Comparison of ENCODE assay signal across 8 mouse cellular contexts in the genomic region with DNA sequence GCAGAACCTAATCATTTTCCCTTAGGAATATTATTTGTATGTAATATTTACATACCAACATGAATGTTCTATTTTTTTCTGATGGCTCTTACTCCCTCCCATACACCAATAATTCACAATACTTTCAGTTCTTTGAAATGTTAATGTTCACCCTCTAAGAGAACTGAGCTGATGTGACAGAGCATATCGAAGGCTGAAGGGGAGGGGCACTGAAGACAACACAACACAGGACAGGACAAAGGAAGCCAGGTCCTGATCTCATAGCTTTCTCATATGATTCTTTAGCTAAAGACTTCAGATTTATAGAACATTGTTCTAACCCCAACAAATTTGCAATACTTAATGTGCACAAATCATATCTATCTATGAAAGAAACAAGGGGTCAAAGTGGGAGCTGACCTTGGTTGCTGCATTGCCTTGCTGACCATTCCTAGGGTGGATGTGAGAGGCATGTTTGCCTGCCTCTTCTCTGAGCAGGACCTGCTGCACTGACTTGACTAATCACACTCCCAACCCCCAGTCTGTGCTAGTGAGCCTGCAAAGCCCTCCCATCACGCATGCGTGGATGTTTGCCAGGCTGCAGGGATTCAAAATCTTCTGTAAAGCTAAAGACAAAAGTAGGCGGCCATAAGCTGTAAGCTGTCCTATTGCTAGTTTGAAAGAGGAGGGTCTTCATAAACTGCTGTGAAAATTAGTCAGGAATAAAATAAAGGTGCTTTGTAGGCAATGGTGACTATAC. TPM values are rescaled to one million over a fixed set of nuclear protein-coding genes. Genes with fewer than 3 reads are reported as not detected.
DNase-seq lines count a peak whose midpoint lies in the region; ATAC-seq and TF ChIP-seq lines count a peak whose summit lies in the region.

A gene (minus strand): TSS at position 478 of the 739 bp plus-strand sequence.

- H3K9me3 ChIP-seq in liver, embryonic 11.5 days (ENCODE audit: control insufficient read depth, low read length) = no peaks in the 10 kb centered on the region
- no peaks in the 10 kb centered on the region for H3K9me3 ChIP-seq in liver, postnatal 0 days (ENCODE audit: low read length)
- no peaks in the 10 kb centered on the region for H3K9me3 ChIP-seq in heart, embryonic 11.5 days (replicated peaks; ENCODE audit: control insufficient read depth, low read length)

- TF ChIP-seq EP300 in liver, postnatal 0 days (IDR thresholded peaks at IDR 0.05; ENCODE audit: low read depth) = no peak

- intact Hi-C loops in left cerebral cortex, adult 2 months (cut with DNase I) = no loop called here

- no peak for DNase-seq in liver, embryonic 11.5 days (ENCODE audit: low spot score)
- no peak for DNase-seq in liver, postnatal 0 days
- DNase-seq in left cerebral cortex, adult 2 months (ENCODE audit: extremely low spot score in 1 of 2, low spot score in 2 of 2) = peak in 1 of 2 experiments; percentile 13
- DNase-seq in retina, adult 2 months (ENCODE audit: low read depth, low spot score) = peak; percentile 38
- DNase-seq in adipocyte (ENCODE audit: low spot score) = no peak
- DNase-seq in thymus, adult 18-20 months = no peak

- no peaks in the 10 kb centered on the region for H3K36me3 ChIP-seq in liver, embryonic 11.5 days (ENCODE audit: control insufficient read depth, insufficient read depth, low read length)
- H3K36me3 ChIP-seq in liver, postnatal 0 days (replicated peaks; ENCODE audit: insufficient read depth, low read length) = no peaks in the 10 kb centered on the region
- H3K36me3 ChIP-seq in heart, embryonic 11.5 days (ENCODE audit: control insufficient read depth, insufficient read depth, low read length) = no peaks in the 10 kb centered on the region

- no peak within 1 kb of the TSS for H3K27ac ChIP-seq in liver, embryonic 11.5 days (ENCODE audit: low read depth, low read length)
- no peak within 1 kb of the TSS for H3K27ac ChIP-seq in liver, postnatal 0 days (ENCODE audit: low read depth)
- no peak within 1 kb of the TSS for H3K27ac ChIP-seq in cortical plate, adult 2 months (ENCODE audit: insufficient read depth, low read length)
- H3K27ac ChIP-seq in heart, embryonic 11.5 days (ENCODE audit: low read depth, low read length) = no peak within 1 kb of the TSS
- H3K27ac ChIP-seq in left cerebral cortex, adult 2 months = no peak within 1 kb of the TSS

- 57% methylated on average over 4 of the region's 4 CpGs for WGBS in liver, embryonic 11.5 days
- 57% methylated on average over 4 of the region's 4 CpGs for WGBS in liver, postnatal 0 days (ENCODE audit: insufficient replicate concordance)
- WGBS in heart, embryonic 11.5 days (ENCODE audit: insufficient replicate concordance) = 47% methylated on average over 4 of the region's 4 CpGs

- H3K4me2 ChIP-seq in liver, embryonic 11.5 days = no peak within 1 kb of the TSS
- no peak within 1 kb of the TSS for H3K4me2 ChIP-seq in liver, postnatal 0 days (ENCODE audit: low read depth, low read length)
- no peak within 1 kb of the TSS for H3K4me2 ChIP-seq in heart, embryonic 11.5 days

- TF ChIP-seq POLR2A in cortical plate, adult 2 months (IDR thresholded peaks at IDR 0.05; ENCODE audit: extremely low read depth, insufficient read depth, low read length) = no peak

- H3K27me3 ChIP-seq in liver, embryonic 11.5 days (replicated peaks; ENCODE audit: control insufficient read depth, insufficient read depth, low read length) = no peaks in the 10 kb centered on the region
- no peaks in the 10 kb centered on the region for H3K27me3 ChIP-seq in liver, postnatal 0 days (ENCODE audit: insufficient read depth, low read length)
- H3K27me3 ChIP-seq in heart, embryonic 11.5 days (ENCODE audit: control insufficient read depth, insufficient read depth, low read length) = no peaks in the 10 kb centered on the region

- no peak within 1 kb of the TSS for H3K4me3 ChIP-seq in liver, embryonic 11.5 days (ENCODE audit: low read depth, low read length)
- no peak within 1 kb of the TSS for H3K4me3 ChIP-seq in liver, postnatal 0 days (ENCODE audit: low read depth, low read length)
- no peak within 1 kb of the TSS for H3K4me3 ChIP-seq in cortical plate, adult 2 months (ENCODE audit: insufficient read depth, low read length)
- H3K4me3 ChIP-seq in heart, embryonic 11.5 days (ENCODE audit: low read depth, low read length) = no peak within 1 kb of the TSS
- no peak within 1 kb of the TSS for H3K4me3 ChIP-seq in left cerebral cortex, adult 2 months

- no peak for TF ChIP-seq CTCF in liver, postnatal 0 days (IDR thresholded peaks at IDR 0.05; ENCODE audit: low read depth)
- no peak for TF ChIP-seq CTCF in cortical plate, adult 2 months (IDR thresholded peaks at IDR 0.05; ENCODE audit: extremely low read depth, insufficient read depth, low read length)
- no peak for TF ChIP-seq CTCF in left cerebral cortex, adult 2 months (IDR thresholded peaks at IDR 0.05)

- H3K4me1 ChIP-seq in liver, embryonic 11.5 days (replicated peaks; ENCODE audit: control insufficient read depth, insufficient read depth, low read length) = no peaks in the 10 kb centered on the region
- H3K4me1 ChIP-seq in liver, postnatal 0 days (ENCODE audit: insufficient read depth) = no peaks in the 10 kb centered on the region
- no peaks in the 10 kb centered on the region for H3K4me1 ChIP-seq in cortical plate, adult 2 months (ENCODE audit: control insufficient read depth, insufficient read depth, low read length)
- no peaks in the 10 kb centered on the region for H3K4me1 ChIP-seq in heart, embryonic 11.5 days (ENCODE audit: control insufficient read depth, insufficient read depth, low read length)

- no peak within 1 kb of the TSS for H3K9ac ChIP-seq in liver, embryonic 11.5 days (ENCODE audit: low read depth, low read length)
- H3K9ac ChIP-seq in liver, postnatal 0 days (replicated peaks) = no peak within 1 kb of the TSS
- no peak within 1 kb of the TSS for H3K9ac ChIP-seq in heart, embryonic 11.5 days (ENCODE audit: low read depth, low read length)

- no peak for ATAC-seq in liver, embryonic 11.5 days (replicated peaks; ENCODE audit: low FRiP score)
- ATAC-seq in liver, postnatal 0 days = no peak
- no peak for ATAC-seq in heart, embryonic 11.5 days (replicated peaks; ENCODE audit: insufficient number of reproducible peaks, low FRiP score, low TSS enrichment)

RNA-seq across cellular contexts. Expression of the gene that starts here (rescaled TPM):
- polyA plus RNA-seq in liver, embryonic 11.5 days (2014; fragmentation: Nextera tagmentation; extraction: Ambion mirVana) = 36.5 and 39.8 TPM in 2 replicates
- polyA plus RNA-seq in liver, postnatal 0 days (2015; fragmentation: Nextera tagmentation; extraction: Ambion mirVana) = 4.4 and 4.9 TPM in 2 replicates
- polyA plus RNA-seq in cortical plate, adult 2 months (2012; rRNA removed) = 1,031 and 1,067 TPM in 2 replicates
- 69.5 and 70.3 TPM in 2 replicates for polyA plus RNA-seq in heart, embryonic 11.5 days (2014; fragmentation: Nextera tagmentation; extraction: Ambion mirVana)
- 100 to 1,000 TPM; 856 to 893 TPM for total RNA-seq in left cerebral cortex, adult 2 months (2021)

Comparison
In these comparisons a context has a peak if more than half of its experiments do, and no peak if none do; other contexts are left out.
1. RNA of the gene that starts here (polyA plus RNA-seq): 1,031 to 1,067 TPM in cortical plate, adult 2 months; 69.5 to 70.3 TPM in heart, embryonic 11.5 days, 36.5 to 39.8 TPM in liver, embryonic 11.5 days and 4.4 to 4.9 TPM in liver, postnatal 0 days; every median in the first group is over 10 times any median in the second.